Mouse (Mus musculus) inflammation-experienced regulatory T-cells, adult 6 months (primary cell): ENCODE measurements around the gene Polr2h. TPM values are rescaled to one million over a fixed set of nuclear protein-coding genes. Genes with fewer than 3 reads are reported as not detected.

Source experiments
- ATAC-seq: one replicate; pipeline ENCODE4 v1.8.0; 2017
- polyA plus RNA-seq, 3 experiments: library from polyadenylated mRNA; unstranded; fragments of 100-300 nt; shearing (Covaris generic); gene quantifications; one replicate each; pipeline ENCODE4 v1.2.1; 2017

Polr2h gene
- polyA plus RNA-seq, 3 experiments from 2014 or later, result 63.1 to 71.1 (median 64.1) TPM

GRCm38 (mm10) chr16:20723247-20723646 lies 5.8 kb downstream of the Polr2h start:
- no peak for ATAC-seq

GRCm38 (mm10) chr16:20724338-20724748 lies 6.9 kb downstream of the Polr2h start:
- ATAC-seq, result no peak

GRCm38 (mm10) chr16:20725321-20725720 lies 7.9 kb downstream of the Polr2h start:
- ATAC-seq, result no peak

- no peak for ATAC-seq
Measured at GRCm38 (mm10) chr16:20725750-20726149, 8.3 kb downstream of the Polr2h start.

- no peak for ATAC-seq
Measured at GRCm38 (mm10) chr16:20726384-20726783, 8.9 kb downstream of the Polr2h start.

- ATAC-seq, result no peak
Measured at GRCm38 (mm10) chr16:20730293-20730711, 12.8 kb downstream of the Polr2h start.

- no peak for ATAC-seq
Measured at GRCm38 (mm10) chr16:20731688-20732087, 14.2 kb downstream of the Polr2h start.

- no peak for ATAC-seq
Measured at GRCm38 (mm10) chr16:20732251-20732924, 14.9 kb downstream of the Polr2h start.

- ATAC-seq, result no peak
Measured at GRCm38 (mm10) chr16:20732925-20733730, 15.7 kb downstream of the Polr2h start, which contains the start of gene Chrd. TSS of gene Chrd (plus strand) at chr16:20733127.

- no peak for ATAC-seq
Measured at GRCm38 (mm10) chr16:20733731-20734730, 16.6 kb downstream of the Polr2h start, which contains the start of gene Thpo. TSS of gene Thpo (minus strand) at chr16:20734511.

GRCm38 (mm10) chr16:20735651-20736050 lies 18.2 kb downstream of the Polr2h start:
- no peak for ATAC-seq

- ATAC-seq, result no peak
Measured at GRCm38 (mm10) chr16:20736168-20736567, 18.7 kb downstream of the Polr2h start.

GRCm38 (mm10) chr16:20736823-20737222 lies 19.4 kb downstream of the Polr2h start:
- ATAC-seq, result no peak

GRCm38 (mm10) chr16:20739845-20740244 lies 22.4 kb downstream of the Polr2h start:
- ATAC-seq, result no peak

- ATAC-seq, result no peak
Measured at GRCm38 (mm10) chr16:20746641-20747040, 29.2 kb downstream of the Polr2h start.

- ATAC-seq, result no peak
Measured at GRCm38 (mm10) chr16:20750518-20750917, 33.1 kb downstream of the Polr2h start.

GRCm38 (mm10) chr16:20756052-20756451 lies 38.6 kb downstream of the Polr2h start:
- no peak for ATAC-seq

GRCm38 (mm10) chr16:20757385-20757784 lies 39.9 kb downstream of the Polr2h start:
- ATAC-seq, result no peak

- no peak for ATAC-seq
Measured at GRCm38 (mm10) chr16:20761681-20762080, 44.2 kb downstream of the Polr2h start.

- peak; percentile 58 for ATAC-seq
Measured at GRCm38 (mm10) chr16:20765244-20765643, 47.8 kb downstream of the Polr2h start.
